Mouse (Mus musculus): ENCODE results near the gene Bphl. TPM values are rescaled to one million over a fixed set of nuclear protein-coding genes. Genes with fewer than 3 reads are reported as not detected.

Gene Bphl
- 8.4 to 15.2 TPM (median 14.4 TPM) in 4 replicates for total RNA-seq (2023)

GRCm38 (mm10) chr13:34037172-34038055, at the start of gene Bphl:
TSS of gene Bphl (plus strand) at chr13:34037597.

GRCm38 (mm10) chr13:34002058-34003006, 35.1 kb upstream of the Bphl start, which contains the start of the genes Ripk1 and Serpinb6a:
TSS of gene Ripk1 (plus strand) at chr13:34002363.
TSS of gene Serpinb6a (minus strand) at chr13:34002794.

GRCm38 (mm10) chr13:34077492-34078271, 40.3 kb downstream of the Bphl start, which contains the start of gene Tubb2a:
TSS of gene Tubb2a (minus strand) at chr13:34078007.

Other genes starting within 250 kb of the Bphl start
- gene Serpinb6e, start 194.2 kb upstream of the Bphl start, total RNA-seq (2023): not detected in 4 replicates
- not detected in 4 replicates for gene Serpinb6c, start 131.9 kb upstream of the Bphl start, total RNA-seq (2023)
- 1.6 to 4.4 TPM (median 2.7 TPM) in 4 replicates for gene Nqo2, start 72.9 kb upstream of the Bphl start, total RNA-seq (2023)
- 44.4 to 46.7 TPM (median 45.7 TPM) in 4 replicates for gene Ripk1, start 35.2 kb upstream of the Bphl start, total RNA-seq (2023)
- 12.6 to 15.5 TPM (median 12.9 TPM) in 4 replicates for gene Serpinb6a, start 34.8 kb upstream of the Bphl start, total RNA-seq (2023)
- gene Tubb2a, start 40.4 kb downstream of the Bphl start, total RNA-seq (2023): 11.8 to 16.2 TPM (median 14.6 TPM) in 4 replicates
- gene Tubb2b, start 92.9 kb downstream of the Bphl start, total RNA-seq (2023): 3.0 to 4.3 TPM (median 3.4 TPM) in 4 replicates
- gene Psmg4, start 125.4 kb downstream of the Bphl start, total RNA-seq (2023): 32.0 to 42.3 TPM (median 40.4 TPM) in 4 replicates

Measured in B cell, adult 62 days (primary cell).